Mouse (Mus musculus): Measurements from ENCODE around the gene Dynlt1c. TPM values are rescaled to one million over a fixed set of nuclear protein-coding genes. Genes with fewer than 3 reads are reported as not detected.
"Not testable (repeated sequence)": the region's sequence is repeated elsewhere in the genome, so short reads cannot be mapped to it uniquely, and the experiment has no call there.

Dynlt1c gene
- 56.8 and 70.8 TPM in 2 replicates for polyA plus RNA-seq (2016; fragmentation: Nextera tagmentation; extraction: Ambion mirVana)

- not testable (repeated sequence) for H3K4me1 ChIP-seq; H3K9me3 ChIP-seq (replicated peaks); H3K27me3 ChIP-seq; H3K9ac ChIP-seq; H3K36me3 ChIP-seq
- Histone ChIP-seq H3K4me2 (replicated peaks) (peak within 1 kb of the TSS; percentile 33), H3K27ac (peak within 1 kb of the TSS; percentile 52; the same call in 1 of the 2 replicates), H3K4me3 (peak within 1 kb of the TSS; percentile 33)
- peak; percentile 95 for ATAC-seq (ENCODE audit: low FRiP score)
- 15% methylated on average over 27 of the region's 40 CpGs for WGBS
Measured at GRCm38 (mm10) chr17:6601204-6601911, at the start of gene Dynlt1c. Gene Dynlt1c (plus strand): TSS chr17:6601671.

- H3K27me3 ChIP-seq; H3K4me1 ChIP-seq; H3K4me2 ChIP-seq (replicated peaks); H3K36me3 ChIP-seq; H3K4me3 ChIP-seq; H3K27ac ChIP-seq; H3K9ac ChIP-seq; H3K9me3 ChIP-seq (replicated peaks): not testable (repeated sequence)
- peak; percentile 51 for ATAC-seq (ENCODE audit: low FRiP score)
- no CpG with 5 or more reads among the region's 4 CpGs for WGBS
Measured at GRCm38 (mm10) chr17:6553798-6554197, 47.7 kb upstream of the Dynlt1c start.

GRCm38 (mm10) chr17:6554243-6554642 is 47.2 kb upstream of the Dynlt1c start:
- H3K36me3 ChIP-seq: not testable (repeated sequence)
- WGBS: no CpG with 5 or more reads among the region's 5 CpGs
- ATAC-seq (ENCODE audit: low FRiP score): peak; percentile 27

GRCm38 (mm10) chr17:6559447-6560133 is 41.9 kb upstream of the Dynlt1c start:
- H3K9ac ChIP-seq; H3K36me3 ChIP-seq; H3K4me1 ChIP-seq; H3K4me3 ChIP-seq; H3K27ac ChIP-seq; H3K27me3 ChIP-seq; H3K9me3 ChIP-seq (replicated peaks); H3K4me2 ChIP-seq (replicated peaks): not testable (repeated sequence)
- peak; percentile 63; the same call in 1 of the 2 replicates for ATAC-seq (ENCODE audit: low FRiP score)
- no CpG with 5 or more reads among the region's 4 CpGs for WGBS

More at GRCm38 (mm10) chr17:6554243-6554642, 47.2 kb upstream of the Dynlt1c start:
- not testable (repeated sequence) for H3K27me3 ChIP-seq; H3K4me3 ChIP-seq; H3K27ac ChIP-seq; H3K9ac ChIP-seq; H3K4me1 ChIP-seq; H3K4me2 ChIP-seq (replicated peaks); H3K9me3 ChIP-seq (replicated peaks)

GRCm38 (mm10) chr17:6564866-6565265 is 36.6 kb upstream of the Dynlt1c start:
- not testable (repeated sequence) for H3K27me3 ChIP-seq; H3K4me1 ChIP-seq; H3K27ac ChIP-seq; H3K36me3 ChIP-seq; H3K9me3 ChIP-seq (replicated peaks); H3K4me3 ChIP-seq; ATAC-seq (ENCODE audit: low FRiP score); H3K4me2 ChIP-seq (replicated peaks); H3K9ac ChIP-seq
- WGBS: 93% methylated on average over 3 of the region's 3 CpGs

GRCm38 (mm10) chr17:6567908-6568307 is 33.6 kb upstream of the Dynlt1c start:
- 68% methylated on average over 6 of the region's 8 CpGs for WGBS
- not testable (repeated sequence) for H3K27me3 ChIP-seq

GRCm38 (mm10) chr17:6571296-6571695 is 30.2 kb upstream of the Dynlt1c start:
- ATAC-seq (ENCODE audit: low FRiP score); H3K4me2 ChIP-seq (replicated peaks); H3K27me3 ChIP-seq; H3K36me3 ChIP-seq; H3K9me3 ChIP-seq (replicated peaks); H3K4me3 ChIP-seq; H3K27ac ChIP-seq; H3K9ac ChIP-seq; H3K4me1 ChIP-seq: not testable (repeated sequence)
- 96% methylated on average over 11 of the region's 11 CpGs for WGBS

More at GRCm38 (mm10) chr17:6567908-6568307, 33.6 kb upstream of the Dynlt1c start:
- not testable (repeated sequence) for H3K9ac ChIP-seq; H3K4me1 ChIP-seq; H3K9me3 ChIP-seq (replicated peaks); H3K4me3 ChIP-seq; ATAC-seq (ENCODE audit: low FRiP score); H3K27ac ChIP-seq; H3K4me2 ChIP-seq (replicated peaks); H3K36me3 ChIP-seq

GRCm38 (mm10) chr17:6572202-6572601 is 29.3 kb upstream of the Dynlt1c start:
- H3K4me2 ChIP-seq (replicated peaks); H3K27me3 ChIP-seq; H3K36me3 ChIP-seq; H3K4me3 ChIP-seq; ATAC-seq (ENCODE audit: low FRiP score); H3K27ac ChIP-seq; H3K4me1 ChIP-seq; H3K9ac ChIP-seq; H3K9me3 ChIP-seq (replicated peaks): not testable (repeated sequence)
- WGBS: no CpG with 5 or more reads among the region's 1 CpGs

GRCm38 (mm10) chr17:6575376-6575775 is 26.1 kb upstream of the Dynlt1c start:
- H3K4me2 ChIP-seq (replicated peaks); H3K36me3 ChIP-seq; H3K27me3 ChIP-seq; H3K4me3 ChIP-seq; H3K4me1 ChIP-seq; H3K9me3 ChIP-seq (replicated peaks); H3K9ac ChIP-seq; ATAC-seq (ENCODE audit: low FRiP score); H3K27ac ChIP-seq: not testable (repeated sequence)
- 92% methylated on average over 8 of the region's 8 CpGs for WGBS

GRCm38 (mm10) chr17:6588672-6589071 is 12.8 kb upstream of the Dynlt1c start:
- H3K36me3 ChIP-seq; H3K27me3 ChIP-seq; H3K27ac ChIP-seq; H3K9me3 ChIP-seq (replicated peaks); H3K4me2 ChIP-seq (replicated peaks); H3K4me1 ChIP-seq; H3K9ac ChIP-seq; H3K4me3 ChIP-seq; ATAC-seq (ENCODE audit: low FRiP score): not testable (repeated sequence)
- no CpG with 5 or more reads among the region's 6 CpGs for whole genome bisulfite sequencing

GRCm38 (mm10) chr17:6592109-6592508 is 9.4 kb upstream of the Dynlt1c start:
- not testable (repeated sequence) for H3K36me3 ChIP-seq; H3K4me1 ChIP-seq; H3K9ac ChIP-seq; H3K4me3 ChIP-seq; H3K27me3 ChIP-seq; H3K9me3 ChIP-seq (replicated peaks); H3K4me2 ChIP-seq (replicated peaks); ATAC-seq (ENCODE audit: low FRiP score); H3K27ac ChIP-seq
- WGBS: 94% methylated on average over 2 of the region's 3 CpGs

- not testable (repeated sequence) for H3K4me2 ChIP-seq (replicated peaks); H3K27ac ChIP-seq; H3K4me3 ChIP-seq; ATAC-seq (ENCODE audit: low FRiP score); H3K9me3 ChIP-seq (replicated peaks); H3K9ac ChIP-seq; H3K36me3 ChIP-seq; H3K27me3 ChIP-seq; H3K4me1 ChIP-seq
- WGBS: 88% methylated on average over 3 of the region's 3 CpGs
Measured at GRCm38 (mm10) chr17:6593896-6594295, 7.6 kb upstream of the Dynlt1c start.

Data from hindbrain, embryonic 12.5 days (tissue).